Mouse (Mus musculus): ENCODE measurements at regions not wholly inside any gene's neighbourhood (a gene's known extent, or its start where the extent isn't known, plus 50 kb on each side); places are given as distances from the start of the nearest gene placed in this dataset. TPM values are rescaled to one million over a fixed set of nuclear protein-coding genes. Genes with fewer than 3 reads are reported as not detected.

DNA sequence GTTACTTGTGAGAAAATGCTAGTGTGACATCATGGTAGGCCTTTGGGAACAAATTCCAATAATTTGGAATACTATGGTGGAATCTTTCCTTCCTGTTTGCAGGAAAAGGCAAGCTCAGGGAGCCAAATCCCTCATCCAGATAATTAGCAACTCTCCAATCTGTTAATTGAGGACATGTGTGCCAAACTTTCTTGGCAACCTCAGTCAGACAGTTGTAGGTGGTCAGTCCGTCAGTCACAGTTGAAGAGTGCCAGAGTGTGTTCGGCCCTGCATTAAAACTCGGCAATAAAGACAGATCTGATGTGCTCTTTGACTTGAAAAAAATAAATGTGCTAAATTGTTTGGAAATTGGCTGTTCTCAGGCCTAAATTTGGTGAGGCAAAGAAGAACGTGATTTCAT is 83.1 kb upstream of the Cypt12 start:
- Histone ChIP-seq H3K36me3 (no peaks in the 10 kb centered on the region), H3K27ac (replicated peaks) (no peak overlapping the region), H3K9ac (no peak overlapping the region), H3K27me3 (no peaks in the 10 kb centered on the region), H3K4me3 (replicated peaks) (no peak overlapping the region), H3K9me3 (replicated peaks) (no peaks in the 10 kb centered on the region), H3K4me1 (no peaks in the 10 kb centered on the region), H3K4me2 (replicated peaks) (no peak overlapping the region)
- WGBS, result 59% methylated on average over 4 of the region's 4 CpGs
- ATAC-seq (ENCODE audit: insufficient number of reproducible peaks, low FRiP score, low TSS enrichment, low read depth), result no peak

DNA sequence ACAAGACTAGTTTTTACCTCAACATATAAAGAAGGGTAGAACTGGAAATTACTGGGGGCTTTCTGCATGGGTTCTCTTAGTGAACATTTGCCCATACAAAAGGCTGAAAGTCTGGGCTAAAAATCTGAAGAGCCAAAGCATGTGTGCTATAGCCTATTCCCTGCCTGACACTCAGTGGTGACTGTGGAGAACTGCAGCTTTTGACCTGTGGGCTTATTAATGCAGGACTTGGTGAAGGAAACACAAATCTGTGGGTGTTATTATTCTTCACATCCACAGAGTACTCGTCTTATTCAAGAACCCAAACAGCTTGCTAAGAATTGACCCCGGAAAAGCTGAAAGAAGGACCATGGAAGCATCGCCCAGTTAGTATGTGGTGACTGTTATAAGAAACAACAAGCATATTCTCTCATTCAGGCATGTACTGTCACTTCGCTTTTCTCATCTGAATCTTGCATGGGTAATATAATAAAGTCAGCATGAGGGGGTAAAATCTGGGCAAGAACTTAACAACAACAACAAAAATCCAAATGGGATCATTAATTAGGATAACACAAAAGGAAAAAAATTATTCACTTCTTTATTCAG is 77.2 kb upstream of the Cypt12 start:
- Histone ChIP-seq H3K9me3 (replicated peaks) (no peaks in the 10 kb centered on the region), H3K4me3 (replicated peaks) (no peak overlapping the region), H3K4me2 (replicated peaks) (no peak overlapping the region), H3K27me3 (no peaks in the 10 kb centered on the region), H3K27ac (replicated peaks) (no peak overlapping the region), H3K9ac (no peak overlapping the region), H3K4me1 (no peaks in the 10 kb centered on the region), H3K36me3 (no peaks in the 10 kb centered on the region)
- ATAC-seq (ENCODE audit: insufficient number of reproducible peaks, low FRiP score, low TSS enrichment, low read depth), result no peak
- WGBS, result 41% methylated on average over 4 of the region's 4 CpGs

DNA sequence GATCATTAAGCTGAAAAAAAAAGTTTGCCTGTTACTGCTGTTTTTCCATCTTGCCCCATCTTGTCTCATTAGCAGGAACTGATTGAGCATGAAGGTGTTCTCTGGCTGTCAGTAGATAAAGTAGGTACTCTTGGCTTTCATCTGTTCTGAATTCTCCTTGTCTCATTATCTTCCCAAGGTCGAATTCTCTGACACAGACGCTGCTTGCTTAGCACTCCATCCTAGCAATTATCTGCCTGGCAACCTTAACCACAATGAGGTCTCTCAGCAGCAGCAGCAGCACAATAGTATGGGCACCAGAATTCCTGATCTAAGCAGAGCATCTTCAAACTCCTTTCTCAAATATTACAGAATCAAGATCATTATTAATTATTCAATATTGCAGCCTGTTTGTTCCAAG is 52.3 kb upstream of the Cypt12 start:
- Histone ChIP-seq H3K4me2 (replicated peaks) (no peak overlapping the region), H3K27ac (replicated peaks) (no peak overlapping the region), H3K4me3 (replicated peaks) (no peak overlapping the region), H3K36me3 (no peaks in the 10 kb centered on the region), H3K4me1 (no peaks in the 10 kb centered on the region), H3K9ac (no peak overlapping the region), H3K9me3 (replicated peaks) (no peaks in the 10 kb centered on the region), H3K27me3 (no peaks in the 10 kb centered on the region)
- 24% methylated on average over 2 of the region's 2 CpGs for WGBS
- no peak for ATAC-seq (ENCODE audit: insufficient number of reproducible peaks, low FRiP score, low TSS enrichment, low read depth)

DNA sequence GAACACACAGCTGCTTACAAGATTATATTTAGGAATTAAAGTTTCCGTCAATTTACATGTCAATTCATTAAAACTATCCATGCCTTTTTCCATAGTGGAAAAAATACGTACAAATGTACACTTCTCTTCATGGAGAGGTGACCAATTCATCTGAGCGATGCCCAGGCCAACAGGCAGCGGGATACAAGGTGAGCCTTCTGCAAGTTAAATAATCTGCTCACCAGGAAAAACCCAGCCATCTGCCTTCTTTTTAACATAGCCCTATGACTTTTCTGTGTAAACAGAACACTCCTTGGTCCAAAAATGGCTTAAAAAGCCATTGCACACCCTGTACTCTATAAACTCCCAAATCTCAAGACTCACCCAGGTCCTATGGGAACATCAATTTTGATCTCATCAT is 51.5 kb upstream of the Cypt12 start:
- no peak overlapping the region for H3K27ac ChIP-seq (replicated peaks)
- no peaks in the 10 kb centered on the region for H3K36me3 ChIP-seq
- no peaks in the 10 kb centered on the region for H3K9me3 ChIP-seq (replicated peaks)
- no peaks in the 10 kb centered on the region for H3K27me3 ChIP-seq
- no peak overlapping the region for H3K4me3 ChIP-seq (replicated peaks)
- H3K4me1 ChIP-seq, result no peaks in the 10 kb centered on the region
- no peak for ATAC-seq (ENCODE audit: insufficient number of reproducible peaks, low FRiP score, low TSS enrichment, low read depth)
- no peak overlapping the region for H3K9ac ChIP-seq
- no peak overlapping the region for H3K4me2 ChIP-seq (replicated peaks)
- 92% methylated on average over 4 of the region's 4 CpGs for WGBS

Small RNA genes lying in the stretch of these regions (microRNA-seq; reads per million reads assigned to microRNA genes)
- not detected for gene Mir124a-2 (ENCODE audit: borderline number of aligned reads)

Measured in embryonic facial prominence, embryonic 15.5 days (tissue).